Mouse (Mus musculus): Measurements from ENCODE around the gene Cyp4f17.
"Not testable (repeated sequence)": the region's sequence is repeated elsewhere in the genome, so short reads cannot be mapped to it uniquely, and the experiment has no call there.

Gene Cyp4f17

DNA sequence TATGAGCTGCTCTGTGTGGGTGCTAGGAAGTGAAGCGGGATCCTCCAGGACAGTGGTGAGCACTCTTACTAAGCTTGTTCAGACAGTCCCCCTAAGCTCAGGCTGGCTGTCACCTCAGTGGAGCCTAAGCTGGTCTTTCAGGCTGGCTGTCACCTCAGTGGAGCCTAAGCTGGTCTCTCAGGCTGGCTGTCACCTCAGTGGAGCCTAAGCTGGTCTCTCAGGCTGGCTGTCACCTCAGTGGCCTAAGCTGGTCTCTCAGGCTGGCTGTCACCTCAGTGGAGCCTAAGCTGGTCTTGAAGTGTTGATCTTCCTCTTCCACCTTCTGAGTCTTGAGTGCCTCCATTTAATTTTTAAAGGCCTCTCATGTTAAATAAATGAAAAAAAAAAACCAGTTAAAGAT, 20.5 kb downstream of the Cyp4f17 start:
- DNase-seq (ENCODE audit: low spot score in 2 of 2), result not testable (repeated sequence)

DNA sequence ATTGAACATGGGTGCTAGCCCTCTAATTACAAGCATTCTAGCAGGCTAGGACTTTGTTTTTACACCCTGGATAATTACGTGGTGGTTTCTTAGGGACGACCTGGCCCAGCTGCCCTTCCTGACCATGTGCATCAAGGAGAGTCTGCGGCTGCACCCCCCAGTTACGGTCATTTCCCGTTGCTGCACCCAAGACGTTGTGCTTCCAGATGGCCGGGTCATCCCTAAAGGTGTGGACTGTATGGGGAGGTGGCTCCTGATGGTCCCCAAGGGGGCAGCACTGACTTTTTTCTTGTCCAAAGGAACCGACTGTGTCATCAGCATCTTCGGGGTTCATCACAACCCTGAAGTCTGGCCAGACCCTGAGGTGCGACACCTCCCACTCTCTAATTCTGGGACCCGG, 21.9 kb downstream of the Cyp4f17 start:
- DNase-seq (ENCODE audit: low spot score in 2 of 2), result no peak

DNA sequence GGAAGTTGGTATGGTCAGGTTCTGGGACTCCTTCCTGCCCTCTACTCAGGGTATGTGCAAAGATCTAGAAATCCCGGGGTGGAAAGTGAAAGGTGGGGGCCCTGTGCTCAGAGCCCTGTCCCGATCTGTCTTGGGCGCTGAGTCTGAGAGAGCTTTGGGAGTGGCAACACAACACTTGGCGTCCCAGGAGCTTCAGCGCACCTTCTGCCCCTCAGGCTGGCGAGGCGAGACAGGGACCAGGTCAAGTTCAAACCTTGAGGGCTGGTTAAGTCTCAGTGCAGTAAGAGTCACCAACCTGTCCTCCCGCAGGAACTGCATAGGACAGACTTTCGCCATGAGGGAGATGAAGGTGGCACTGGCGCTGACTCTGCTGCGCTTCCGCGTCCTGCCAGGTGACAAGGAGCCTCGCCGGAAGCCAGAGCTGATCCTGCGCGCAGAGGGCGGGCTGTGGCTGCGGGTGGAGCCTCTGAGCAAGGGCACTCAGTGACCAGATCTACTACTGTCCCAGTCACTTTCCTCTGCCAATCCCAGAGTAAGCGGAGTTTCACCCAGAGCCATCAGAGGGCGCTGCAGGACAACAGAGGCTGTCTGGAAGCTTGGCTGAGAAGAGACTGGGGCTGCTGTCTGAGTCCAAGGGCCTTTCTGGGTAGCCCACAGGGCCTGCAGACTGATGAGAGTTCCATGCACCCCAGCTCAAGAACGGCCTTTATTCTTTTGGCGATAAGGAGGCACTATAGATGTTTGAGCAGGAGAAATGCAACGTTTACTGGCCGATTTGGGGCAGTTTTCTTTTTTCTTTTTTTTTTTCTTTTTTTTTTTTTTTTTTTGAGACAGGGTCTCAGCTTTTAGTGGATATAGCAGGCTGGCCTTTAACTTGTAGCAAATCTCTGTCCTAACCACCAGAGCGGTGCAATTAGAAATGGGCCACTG, 22.8 kb downstream of the Cyp4f17 start:
- DNase-seq (ENCODE audit: low spot score in 2 of 2), result peak; percentile 37 to 91

DNA sequence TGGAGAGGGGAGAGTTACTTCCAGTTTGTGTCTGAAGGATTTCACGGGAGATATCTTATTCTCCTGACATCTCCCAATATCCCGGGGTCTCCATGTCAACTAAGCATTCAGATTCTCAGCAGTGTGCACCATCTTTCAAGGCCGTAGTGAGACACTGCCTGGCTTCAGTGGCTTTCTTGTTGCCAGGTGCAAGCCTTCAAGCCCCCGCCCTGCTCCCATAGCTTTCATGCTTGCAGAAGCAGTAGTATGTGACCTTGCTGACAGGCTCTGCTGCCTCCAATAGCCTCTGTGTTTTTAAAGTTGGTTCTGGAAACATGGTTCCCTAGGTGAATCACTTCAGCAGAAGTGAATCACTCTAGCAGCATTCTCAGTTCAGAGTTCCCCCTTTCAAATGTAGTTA, 26.5 kb downstream of the Cyp4f17 start:
- DNase-seq (ENCODE audit: low spot score in 2 of 2), result not testable (repeated sequence)

DNA sequence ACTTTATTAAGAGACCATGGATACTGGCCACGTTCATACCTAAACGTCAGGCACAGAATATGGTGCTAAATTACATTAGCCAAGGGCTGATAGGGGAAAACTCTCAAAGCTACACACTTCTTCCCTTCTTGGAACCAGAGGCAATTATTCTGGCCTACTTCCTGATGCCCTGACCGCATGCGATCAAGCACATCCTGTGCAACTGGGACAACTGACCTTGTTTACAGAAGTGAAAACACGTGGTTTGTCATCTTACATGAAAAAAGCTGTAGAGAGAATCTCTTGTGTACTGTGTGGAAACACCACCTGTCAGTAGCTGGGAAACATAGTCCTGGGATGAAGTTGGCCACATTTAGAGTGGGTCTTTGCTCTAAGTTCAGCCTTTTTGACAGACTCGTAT, 28.2 kb downstream of the Cyp4f17 start:
- DNase-seq (ENCODE audit: low spot score in 2 of 2), result no peak

DNA sequence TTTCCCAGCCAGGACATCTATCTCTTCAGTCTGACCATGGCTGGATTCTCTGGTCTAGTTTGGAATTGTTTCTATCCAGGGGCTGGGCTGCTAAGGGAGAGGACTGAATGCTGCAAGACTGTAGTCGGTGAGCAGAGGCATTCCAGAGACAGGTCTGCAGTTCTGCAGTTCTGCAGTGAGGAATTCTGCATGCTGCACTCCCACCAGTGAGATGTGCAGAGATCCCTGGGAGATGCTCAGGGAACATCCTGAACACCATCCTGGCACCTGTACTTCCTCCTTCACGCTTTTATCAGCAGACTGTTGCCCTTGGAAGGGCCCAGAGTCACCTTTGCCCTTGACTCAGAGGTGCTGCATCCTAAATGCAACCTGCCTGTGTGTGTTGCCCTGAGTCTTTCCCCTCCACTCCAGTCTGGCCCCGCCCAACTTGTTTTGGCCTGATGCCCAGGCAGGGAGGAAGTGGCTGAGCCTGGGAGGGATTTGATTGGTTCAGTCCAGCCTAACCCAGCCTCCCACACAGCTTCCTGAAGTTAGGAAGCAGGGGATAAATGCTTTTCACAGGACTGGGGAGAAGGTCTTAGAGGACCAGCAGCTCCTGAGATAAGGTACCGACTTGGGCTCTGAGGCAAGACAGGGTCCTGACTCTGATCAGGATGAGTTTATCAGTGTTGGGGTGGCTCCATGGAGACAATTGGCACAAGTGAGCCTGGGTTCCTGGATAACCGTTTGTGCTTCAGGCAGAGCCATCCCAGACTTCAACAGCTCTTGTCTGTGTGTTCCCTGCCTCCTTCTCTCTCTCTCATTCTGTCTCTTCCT, 30.4 kb downstream of the Cyp4f17 start, which contains the start of gene Cyp4f16:
Cyp4f16 (plus strand) TSS at position 508 of the 816 bp plus-strand sequence.
- DNase-seq (ENCODE audit: low spot score in 2 of 2), result peak; percentile 20 to 70

DNA sequence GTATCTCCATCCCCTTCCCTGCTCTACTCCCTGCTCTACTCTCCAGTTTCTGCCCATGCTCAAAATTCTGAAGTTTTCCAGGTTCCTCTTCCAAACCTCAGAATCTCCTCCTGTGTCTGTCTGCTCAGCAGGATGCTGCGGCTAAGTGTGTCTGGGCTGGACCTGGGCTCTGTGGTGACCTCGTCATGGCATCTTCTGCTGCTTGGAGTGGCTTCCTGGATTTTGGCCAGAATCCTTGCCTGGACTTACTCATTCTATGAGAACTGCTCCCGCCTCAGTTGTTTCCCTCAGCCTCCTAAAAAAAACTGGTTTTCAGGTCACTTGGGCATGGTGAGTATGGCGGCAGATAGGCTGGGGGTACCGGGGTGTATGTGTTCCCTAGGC, 31.0 kb downstream of the Cyp4f17 start:
- no peak for DNase-seq (ENCODE audit: low spot score in 2 of 2)

DNA sequence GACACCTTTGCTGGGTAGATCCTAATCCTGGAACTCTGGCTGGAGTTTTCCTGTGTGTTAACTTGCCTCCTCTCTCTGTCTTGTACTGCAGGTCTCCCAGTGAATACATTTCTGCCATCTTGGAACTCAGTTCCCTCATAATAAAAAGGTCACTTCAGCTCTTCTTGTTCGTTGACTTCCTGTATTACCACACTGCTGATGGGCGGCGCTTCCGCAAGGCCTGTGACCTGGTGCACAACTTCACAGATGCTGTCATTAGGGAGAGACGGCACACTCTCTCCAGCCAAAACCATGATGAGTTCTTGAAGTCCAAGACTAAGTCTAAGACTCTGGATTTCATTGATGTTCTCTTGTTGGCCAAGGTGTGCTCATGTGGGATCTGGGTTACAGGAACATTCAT, 38.9 kb downstream of the Cyp4f17 start:
- DNase-seq (ENCODE audit: low spot score in 2 of 2), result not testable (repeated sequence)

DNA sequence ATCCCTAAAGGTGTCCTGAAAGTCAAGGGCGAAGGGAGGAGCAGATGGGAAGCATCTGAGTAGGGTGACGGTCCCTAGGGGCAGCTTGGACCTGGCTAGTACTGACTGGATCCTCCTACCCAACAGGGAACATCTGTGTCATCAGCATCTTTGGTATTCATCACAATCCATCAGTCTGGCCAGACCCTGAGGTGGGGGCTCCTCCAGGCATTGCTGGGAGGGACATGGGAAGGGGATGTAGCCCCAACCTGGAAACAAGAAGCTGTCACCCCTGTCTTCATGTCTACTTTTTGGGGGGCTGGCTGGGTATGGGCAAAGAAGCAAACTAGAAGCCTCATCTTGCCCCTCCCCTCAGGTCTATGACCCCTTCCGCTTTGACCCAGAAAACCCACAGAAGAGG, 44.5 kb downstream of the Cyp4f17 start:
- DNase-seq (ENCODE audit: low spot score in 2 of 2), result not testable (repeated sequence)

DNA sequence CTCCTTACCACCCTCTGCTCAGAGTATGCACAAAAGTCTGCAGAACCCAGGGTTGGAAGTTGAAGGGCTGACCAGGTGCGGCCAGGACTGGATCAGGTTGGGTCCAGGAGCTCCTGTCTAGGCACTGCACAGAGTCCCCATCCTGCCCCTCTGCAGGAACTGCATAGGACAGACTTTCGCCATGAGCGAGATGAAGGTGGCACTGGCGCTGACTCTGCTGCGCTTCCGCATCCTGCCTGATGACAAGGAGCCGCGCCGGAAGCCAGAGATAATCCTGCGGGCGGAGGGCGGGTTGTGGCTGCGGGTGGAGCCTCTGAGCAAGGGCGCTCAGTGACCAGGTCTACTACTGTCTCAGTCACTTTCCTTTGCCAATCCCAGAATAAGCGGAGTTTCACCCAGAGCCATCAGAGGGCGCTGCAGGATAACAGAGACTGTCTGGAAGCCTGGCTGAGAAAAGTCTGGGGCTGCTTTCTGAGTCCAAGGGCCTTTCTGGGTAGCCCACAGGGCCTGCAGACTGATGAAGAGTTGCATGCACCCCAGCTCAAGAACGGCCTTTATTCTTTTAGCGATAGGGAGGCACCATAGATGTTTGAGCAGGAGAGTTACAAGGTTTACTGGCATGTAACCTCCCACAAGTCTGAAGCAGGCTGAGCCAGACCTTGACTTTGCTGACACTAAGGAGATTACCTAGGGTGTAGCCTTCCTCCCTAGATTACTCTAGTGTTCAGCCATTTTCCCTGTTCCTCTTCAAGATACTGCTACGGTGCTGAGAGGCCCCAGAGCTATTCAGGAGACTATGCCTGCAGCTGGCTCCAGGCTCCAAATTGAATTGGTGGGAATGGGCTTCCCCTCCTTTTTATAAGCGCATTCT, 45.3 kb downstream of the Cyp4f17 start:
- peak; percentile 65 to 92 for DNase-seq (ENCODE audit: low spot score in 2 of 2)

DNA sequence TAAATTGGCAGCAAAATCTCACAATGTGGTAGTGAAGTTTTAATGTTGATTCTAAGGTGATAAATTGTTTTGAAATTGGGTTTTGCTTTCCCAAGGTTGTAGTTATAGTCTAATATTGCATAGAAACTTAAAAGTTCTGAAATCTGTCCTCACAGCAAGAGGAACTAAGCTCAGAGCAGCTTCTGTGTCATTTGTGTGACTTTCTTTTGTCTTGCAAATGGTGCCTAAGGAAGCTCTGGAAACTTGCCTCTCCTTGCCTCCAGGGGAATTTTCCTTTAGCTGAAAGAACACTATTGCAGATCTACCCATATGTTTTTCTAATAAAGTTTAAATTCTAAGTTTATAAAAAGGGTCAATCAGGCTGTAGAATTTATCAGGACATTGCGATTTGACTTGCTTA, 47.2 kb downstream of the Cyp4f17 start:
- DNase-seq (ENCODE audit: low spot score in 2 of 2), result not testable (repeated sequence)

DNA sequence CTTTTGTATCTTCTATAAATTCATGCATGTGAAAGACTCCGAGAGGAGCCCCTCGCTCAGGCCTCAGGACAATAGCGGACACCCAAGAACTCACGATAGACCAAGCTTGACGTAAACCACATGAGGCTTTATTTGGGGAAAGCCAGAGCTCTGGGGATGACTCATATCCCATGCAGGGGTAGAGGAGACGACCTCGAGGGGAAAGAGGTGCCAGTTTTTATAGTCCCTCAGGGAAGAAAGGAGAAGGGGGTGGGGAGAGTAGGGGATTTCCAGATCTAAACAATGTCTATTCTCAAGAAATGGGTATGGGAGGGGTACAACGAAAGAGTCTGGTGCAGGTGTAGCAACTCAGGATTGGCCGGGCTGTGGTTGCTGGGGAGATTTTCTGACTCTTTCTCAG, 48.5 kb downstream of the Cyp4f17 start:
- not testable (repeated sequence) for DNase-seq (ENCODE audit: low spot score in 2 of 2)

DNA sequence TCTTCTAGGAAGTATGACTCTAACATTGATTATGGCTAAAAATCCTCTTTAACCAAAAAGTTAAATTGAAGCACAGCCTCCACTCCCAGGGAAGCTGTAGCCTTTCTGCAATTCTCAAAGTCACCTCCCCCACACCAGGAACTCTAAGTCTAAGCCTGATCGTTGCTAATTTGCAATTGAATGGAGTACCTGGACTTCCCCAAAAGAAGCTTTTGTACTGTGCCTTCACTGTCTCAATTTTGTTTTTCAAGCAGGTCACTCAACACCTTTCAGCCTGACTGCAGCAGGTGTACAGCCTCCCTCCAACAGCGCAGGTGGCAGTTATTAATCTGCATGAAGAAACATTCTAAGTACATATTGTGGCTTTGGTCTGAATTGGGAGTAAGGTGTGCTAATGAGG, 57.5 kb downstream of the Cyp4f17 start:
- not testable (repeated sequence) for DNase-seq (ENCODE audit: low spot score in 2 of 2)

DNA sequence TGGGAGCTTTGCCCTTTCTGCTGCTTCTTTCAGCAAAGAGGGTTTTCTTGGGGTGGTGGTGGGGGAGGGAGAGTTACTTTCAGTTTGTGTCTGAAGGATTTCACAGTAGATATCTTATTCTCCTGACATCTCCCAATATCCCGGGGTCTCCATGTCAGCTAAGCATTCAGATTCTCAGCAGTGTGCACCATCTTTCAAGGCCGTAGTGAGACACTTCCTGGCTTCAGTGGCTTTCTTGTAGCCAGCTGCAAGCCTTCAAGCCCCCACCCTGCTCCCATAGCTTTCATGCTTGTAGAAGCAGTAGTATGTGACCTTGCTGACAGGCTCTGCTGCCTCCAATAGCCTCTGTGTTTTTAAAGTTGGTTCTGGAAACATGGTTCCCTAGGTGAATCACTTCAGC, 67.4 kb downstream of the Cyp4f17 start:
- not testable (repeated sequence) for DNase-seq (ENCODE audit: low spot score in 2 of 2)

DNA sequence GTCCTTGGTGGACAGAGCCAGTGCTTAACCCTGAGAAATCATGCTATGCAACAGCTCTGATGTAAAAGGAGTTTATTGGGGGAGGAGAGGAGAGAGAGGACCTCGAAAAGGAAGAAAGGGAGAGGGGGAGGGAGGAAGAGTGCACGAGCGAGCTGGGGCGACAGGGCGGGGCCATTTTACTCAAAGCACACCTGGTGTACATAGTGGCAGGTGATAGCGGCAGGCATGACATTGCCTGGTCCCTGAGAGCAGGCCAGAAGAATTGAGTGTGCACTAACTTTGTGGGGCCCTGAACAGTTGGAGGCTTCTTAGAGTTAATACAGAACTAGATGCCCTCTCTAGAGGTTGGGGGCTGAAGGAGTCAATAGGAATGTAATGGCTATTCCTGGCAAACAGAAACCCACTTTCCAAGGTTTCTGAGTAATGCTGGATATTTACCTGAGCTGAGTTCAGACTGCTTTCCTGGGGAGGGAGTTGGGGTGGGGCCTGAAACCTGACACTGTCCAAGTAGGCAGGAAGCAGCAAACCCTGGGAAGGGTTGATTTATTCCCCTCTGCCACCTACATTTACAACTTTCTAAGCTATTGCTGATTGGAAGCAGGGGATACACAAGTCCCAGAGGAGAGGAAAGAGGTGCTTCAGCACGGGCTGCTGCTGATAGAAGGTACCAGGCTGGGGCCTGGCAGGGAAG, 71.8 kb downstream of the Cyp4f17 start:
- no peak for DNase-seq (ENCODE audit: low spot score in 2 of 2)

Data from left cerebral cortex, adult 9 months (tissue).